Mouse (Mus musculus): ENCODE results near the gene Onecut3.

GRCm38 (mm10) chr10:80561116-80561944 is 66.7 kb downstream of the Onecut3 start, which contains the start of gene Rexo1:
- peak; percentile 12; the same call in 1 of the 2 replicates for TF ChIP-seq POLR2A (IDR thresholded peaks at IDR 0.05; ENCODE audit: borderline replicate concordance, control insufficient read depth, low read depth, low read length)
- peak; percentile 87 for TF ChIP-seq CTCF (IDR thresholded peaks at IDR 0.05; ENCODE audit: control insufficient read depth, insufficient read depth, low read length)

Data from bone marrow, adult 2 months (tissue).